Mouse (Mus musculus): Measurements from ENCODE around the gene Ptpn4. TPM values are rescaled to one million over a fixed set of nuclear protein-coding genes. Genes with fewer than 3 reads are reported as not detected.

Ptpn4 gene
- total and polyA plus RNA-seq, 3 experiments, result 6.2 to 527 (median 9.5) TPM

DNA sequence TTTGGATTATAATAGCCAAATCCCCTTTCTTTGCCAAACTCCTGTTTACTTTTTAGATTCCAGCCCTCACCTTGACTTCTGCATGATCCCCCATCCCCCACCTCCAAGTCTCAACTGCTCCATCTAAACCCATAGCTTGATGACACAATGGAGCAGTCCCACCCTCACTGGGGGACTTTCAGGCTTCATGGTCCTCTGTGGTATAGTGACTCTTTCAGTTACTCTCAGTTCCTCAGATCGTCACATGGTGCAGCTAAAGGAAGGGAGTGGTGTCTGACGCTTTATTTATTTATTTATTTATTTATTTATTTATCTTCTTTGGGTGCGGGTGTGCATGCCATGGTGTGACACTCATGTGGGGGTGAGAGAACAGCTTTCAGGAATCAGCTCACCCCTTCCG, 14.9 kb upstream of the Ptpn4 start:
- Histone ChIP-seq H3K9ac (ENCODE audit: control insufficient read depth, low read depth, low read length, poor library complexity, severe bottlenecking) (no peak overlapping the region), H3K4me3 (ENCODE audit: control insufficient read depth in 1 of 2, insufficient read depth in 1 of 2, low read depth in 2 of 2, low read length in 2 of 2) (no peak overlapping the region), H3K36me3 (ENCODE audit: control insufficient read depth in 1 of 2, insufficient read depth in 2 of 2, low read length in 2 of 2) (no peaks in the 10 kb centered on the region), H3K27me3 (ENCODE audit: control insufficient read depth in 1 of 2, insufficient read depth in 2 of 2, low read length in 2 of 2) (no peaks in the 10 kb centered on the region; a peak in 1 of 4 replicates), H3K4me1 (ENCODE audit: control insufficient read depth in 1 of 2, insufficient read depth in 2 of 2, low read length in 2 of 2) (no peaks in the 10 kb centered on the region), H3K9me3 (replicated peaks; ENCODE audit: insufficient read depth, low read length) (no peaks in the 10 kb centered on the region), H3K79me2 (ENCODE audit: control insufficient read depth, insufficient read depth, low read length, poor library complexity) (no peaks in the 10 kb centered on the region), H3K27ac (ENCODE audit: control insufficient read depth, low read depth, low read length) (no peak overlapping the region)
- no peak for TF ChIP-seq KAT2A (conservative IDR thresholded peaks at IDR 0.05; ENCODE audit: low read depth, low read length)
- TF ChIP-seq MYB (IDR thresholded peaks at IDR 0.05; ENCODE audit: low read depth, low read length), result no peak
- no peak for TF ChIP-seq POLR2AphosphoS5 (IDR thresholded peaks at IDR 0.05; ENCODE audit: borderline replicate concordance, low read depth, low read length)
- TF ChIP-seq MAX (IDR thresholded peaks at IDR 0.05; ENCODE audit: low read length), result no peak
- no peak for TF ChIP-seq MEF2A (IDR thresholded peaks at IDR 0.05; ENCODE audit: extremely low read depth, insufficient replicate concordance, low read depth, low read length, poor library complexity, severe bottlenecking)
- no peak for TF ChIP-seq GATA1 (IDR thresholded peaks at IDR 0.05; ENCODE audit: low read depth, low read length)
- no peak for TF ChIP-seq CHD1 (IDR thresholded peaks at IDR 0.05; ENCODE audit: low read depth, low read length)
- no peak for TF ChIP-seq HCFC1 (IDR thresholded peaks at IDR 0.05; ENCODE audit: low read depth, low read length)
- TF ChIP-seq TCF12 (IDR thresholded peaks at IDR 0.05; ENCODE audit: low read depth, low read length), result no peak
- no peak for TF ChIP-seq TAL1 (IDR thresholded peaks at IDR 0.05; ENCODE audit: low read length)
- TF ChIP-seq MAZ (IDR thresholded peaks at IDR 0.05; ENCODE audit: low read depth, low read length), result no peak
- no peak for TF ChIP-seq RAD21 (IDR thresholded peaks at IDR 0.05; ENCODE audit: low read depth, low read length)
- DNase-seq (ENCODE audit: low read depth, low spot score), result no peak

DNA sequence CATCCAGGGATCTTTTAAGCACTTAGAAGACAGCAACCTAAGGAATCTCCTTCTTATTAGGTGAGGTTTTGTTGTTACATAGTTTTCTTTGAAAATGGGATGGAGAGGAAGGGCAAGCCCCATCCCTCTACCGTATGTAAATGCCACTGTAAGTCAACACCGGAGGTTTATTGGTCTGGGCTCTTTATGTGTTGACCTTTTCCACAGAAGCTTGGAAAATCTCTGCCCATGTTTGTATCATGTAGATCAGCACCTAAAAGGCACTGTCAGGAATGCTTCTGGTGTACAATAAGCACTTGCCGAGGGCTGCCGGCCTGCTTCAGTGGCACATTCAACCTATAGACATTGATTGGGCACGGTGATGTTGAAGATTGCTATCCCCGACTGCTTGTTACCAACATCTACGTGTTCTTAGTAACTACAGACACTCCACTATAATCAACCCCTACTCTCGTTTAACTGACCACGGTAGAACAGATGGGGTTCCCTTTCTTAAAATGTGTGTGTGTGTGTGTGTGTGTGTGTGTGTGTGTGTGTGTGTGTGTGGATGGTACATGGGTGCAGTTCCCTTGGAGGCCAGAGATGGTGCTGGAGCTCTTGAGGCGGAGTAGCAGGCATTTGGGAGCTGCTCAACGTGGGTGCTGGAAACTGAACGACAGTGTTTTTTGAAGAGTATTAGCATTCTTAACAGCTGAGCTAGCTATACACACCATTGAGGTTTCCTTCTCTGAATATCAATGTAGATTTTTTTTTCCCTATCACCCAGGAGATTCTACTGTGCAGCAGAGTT, 11.9 kb upstream of the Ptpn4 start:
- no peak for DNase-seq (ENCODE audit: low read depth, low spot score)
- H3K36me3 ChIP-seq (ENCODE audit: control insufficient read depth in 1 of 2, insufficient read depth in 2 of 2, low read length in 2 of 2), result no peaks in the 10 kb centered on the region
- H3K27ac ChIP-seq (ENCODE audit: control insufficient read depth, low read depth, low read length), result no peak overlapping the region
- H3K4me3 ChIP-seq (ENCODE audit: control insufficient read depth in 1 of 2, insufficient read depth in 1 of 2, low read depth in 2 of 2, low read length in 2 of 2), result no peak overlapping the region
- no peak overlapping the region for H3K9ac ChIP-seq (ENCODE audit: control insufficient read depth, low read depth, low read length, poor library complexity, severe bottlenecking)
- H3K27me3 ChIP-seq (ENCODE audit: control insufficient read depth in 1 of 2, insufficient read depth in 2 of 2, low read length in 2 of 2), result no peaks in the 10 kb centered on the region; a peak in 1 of 4 replicates
- no peaks in the 10 kb centered on the region for H3K4me1 ChIP-seq (ENCODE audit: control insufficient read depth in 1 of 2, insufficient read depth in 2 of 2, low read length in 2 of 2)
- H3K79me2 ChIP-seq (ENCODE audit: control insufficient read depth, insufficient read depth, low read length, poor library complexity), result no peaks in the 10 kb centered on the region
- H3K9me3 ChIP-seq (replicated peaks; ENCODE audit: insufficient read depth, low read length), result no peaks in the 10 kb centered on the region
- no peak for TF ChIP-seq TBP (IDR thresholded peaks at IDR 0.05; ENCODE audit: low read depth, low read length)
- no peak for TF ChIP-seq MXI1 (IDR thresholded peaks at IDR 0.05; ENCODE audit: low read depth, low read length)
- TF ChIP-seq SIN3A (IDR thresholded peaks at IDR 0.05; ENCODE audit: low read length), result no peak
- no peak for TF ChIP-seq USF2 (IDR thresholded peaks at IDR 0.05; ENCODE audit: borderline replicate concordance in 1 of 2, insufficient read depth in 1 of 2, low read depth in 1 of 2, low read length in 2 of 2)
- TF ChIP-seq MYC (IDR thresholded peaks at IDR 0.05; ENCODE audit: low read depth, low read length), result no peak

Measured in MEL (cell line).